Mouse (Mus musculus): ENCODE measurements at regions not wholly inside any gene's neighbourhood (a gene's known extent, or its start where the extent isn't known, plus 50 kb on each side); places are given as distances from the start of the nearest gene placed in this dataset.

- Histone ChIP-seq H3K4me3 (ENCODE audit: low read depth, low read length) (no peak overlapping the region), H3K27me3 (replicated peaks; ENCODE audit: control insufficient read depth, insufficient read depth, low read length) (no peaks in the 10 kb centered on the region), H3K9me3 (ENCODE audit: control insufficient read depth) (no peaks in the 10 kb centered on the region), H3K27ac (ENCODE audit: low read depth, low read length) (no peak overlapping the region), H3K4me1 (replicated peaks; ENCODE audit: control insufficient read depth, insufficient read depth, low read length) (no peaks in the 10 kb centered on the region), H3K9ac (ENCODE audit: low read depth, low read length) (no peak overlapping the region), H3K36me3 (ENCODE audit: control insufficient read depth, insufficient read depth) (no peaks in the 10 kb centered on the region), H3K4me2 (replicated peaks; ENCODE audit: low read depth) (no peak overlapping the region)
- 90% methylated on average over 7 of the region's 7 CpGs for whole genome bisulfite sequencing
- no peak for ATAC-seq
- TF ChIP-seq CTCF (IDR thresholded peaks at IDR 0.05; ENCODE audit: low read depth): no peak
Measured at GRCm38 (mm10) chr15:88430941-88431340, 169.2 kb upstream of the Zdhhc25 start.

GRCm38 (mm10) chr15:88448272-88448671 lies 151.8 kb upstream of the Zdhhc25 start:
- Histone ChIP-seq H3K9me3 (ENCODE audit: control insufficient read depth) (no peaks in the 10 kb centered on the region), H3K4me3 (ENCODE audit: low read depth, low read length) (no peak overlapping the region), H3K27ac (ENCODE audit: low read depth, low read length) (no peak overlapping the region), H3K4me2 (replicated peaks; ENCODE audit: low read depth) (no peak overlapping the region), H3K9ac (ENCODE audit: low read depth, low read length) (no peak overlapping the region), H3K4me1 (replicated peaks; ENCODE audit: control insufficient read depth, insufficient read depth, low read length) (no peaks in the 10 kb centered on the region), H3K27me3 (replicated peaks; ENCODE audit: control insufficient read depth, insufficient read depth, low read length) (no peaks in the 10 kb centered on the region), H3K36me3 (ENCODE audit: control insufficient read depth, insufficient read depth) (no peaks in the 10 kb centered on the region)
- 69% methylated on average over 4 of the region's 4 CpGs for WGBS
- no peak for TF ChIP-seq CTCF (IDR thresholded peaks at IDR 0.05; ENCODE audit: low read depth)
- no peak for ATAC-seq

GRCm38 (mm10) chr15:88451241-88451640 lies 148.9 kb upstream of the Zdhhc25 start:
- TF ChIP-seq CTCF (IDR thresholded peaks at IDR 0.05; ENCODE audit: low read depth): no peak
- no peaks in the 10 kb centered on the region for H3K27me3 ChIP-seq (replicated peaks; ENCODE audit: control insufficient read depth, insufficient read depth, low read length)
- no peak overlapping the region for H3K9ac ChIP-seq (ENCODE audit: low read depth, low read length)
- no peaks in the 10 kb centered on the region for H3K9me3 ChIP-seq (ENCODE audit: control insufficient read depth)
- no peak overlapping the region for H3K27ac ChIP-seq (ENCODE audit: low read depth, low read length)
- H3K4me2 ChIP-seq (replicated peaks; ENCODE audit: low read depth): no peak overlapping the region
- no peaks in the 10 kb centered on the region for H3K36me3 ChIP-seq (ENCODE audit: control insufficient read depth, insufficient read depth)
- no peak for ATAC-seq
- H3K4me3 ChIP-seq (ENCODE audit: low read depth, low read length): no peak overlapping the region
- 93% methylated on average over 6 of the region's 6 CpGs for WGBS
- no peaks in the 10 kb centered on the region for H3K4me1 ChIP-seq (replicated peaks; ENCODE audit: control insufficient read depth, insufficient read depth, low read length)

- WGBS: 76% methylated on average over 12 of the region's 12 CpGs
- no peak for ATAC-seq
- no peaks in the 10 kb centered on the region for H3K27me3 ChIP-seq (replicated peaks; ENCODE audit: control insufficient read depth, insufficient read depth, low read length)
- no peak overlapping the region for H3K4me3 ChIP-seq (ENCODE audit: low read depth, low read length)
- no peak for TF ChIP-seq CTCF (IDR thresholded peaks at IDR 0.05; ENCODE audit: low read depth)
- no peak overlapping the region for H3K4me2 ChIP-seq (replicated peaks; ENCODE audit: low read depth)
- H3K4me1 ChIP-seq (replicated peaks; ENCODE audit: control insufficient read depth, insufficient read depth, low read length): no peaks in the 10 kb centered on the region
- H3K9ac ChIP-seq (ENCODE audit: low read depth, low read length): no peak overlapping the region
- H3K9me3 ChIP-seq (ENCODE audit: control insufficient read depth): no peaks in the 10 kb centered on the region
- H3K27ac ChIP-seq (ENCODE audit: low read depth, low read length): no peak overlapping the region
- H3K36me3 ChIP-seq (ENCODE audit: control insufficient read depth, insufficient read depth): no peaks in the 10 kb centered on the region
Measured at GRCm38 (mm10) chr15:88468107-88468506, 132.0 kb upstream of the Zdhhc25 start.

GRCm38 (mm10) chr15:88468810-88469209 lies 131.3 kb upstream of the Zdhhc25 start:
- Histone ChIP-seq H3K27ac (ENCODE audit: low read depth, low read length) (no peak overlapping the region), H3K4me1 (replicated peaks; ENCODE audit: control insufficient read depth, insufficient read depth, low read length) (no peaks in the 10 kb centered on the region), H3K4me3 (ENCODE audit: low read depth, low read length) (no peak overlapping the region), H3K9me3 (ENCODE audit: control insufficient read depth) (no peaks in the 10 kb centered on the region), H3K9ac (ENCODE audit: low read depth, low read length) (no peak overlapping the region), H3K4me2 (replicated peaks; ENCODE audit: low read depth) (no peak overlapping the region), H3K36me3 (ENCODE audit: control insufficient read depth, insufficient read depth) (no peaks in the 10 kb centered on the region), H3K27me3 (replicated peaks; ENCODE audit: control insufficient read depth, insufficient read depth, low read length) (no peaks in the 10 kb centered on the region)
- ATAC-seq: no peak
- WGBS: 38% methylated on average over 2 of the region's 2 CpGs
- peak; percentile 68 for TF ChIP-seq CTCF (IDR thresholded peaks at IDR 0.05; ENCODE audit: low read depth)

- ATAC-seq: no peak
Measured at GRCm38 (mm10) chr15:88469508-88470455, 130.3 kb upstream of the Zdhhc25 start.

More at GRCm38 (mm10) chr15:88469508-88470455, 130.3 kb upstream of the Zdhhc25 start:
- no peaks in the 10 kb centered on the region for H3K4me1 ChIP-seq (replicated peaks; ENCODE audit: control insufficient read depth, insufficient read depth, low read length)
- TF ChIP-seq CTCF (IDR thresholded peaks at IDR 0.05; ENCODE audit: low read depth): no peak
- WGBS: 73% methylated on average over 15 of the region's 15 CpGs
- H3K9me3 ChIP-seq (ENCODE audit: control insufficient read depth): no peaks in the 10 kb centered on the region
- H3K36me3 ChIP-seq (ENCODE audit: control insufficient read depth, insufficient read depth): no peaks in the 10 kb centered on the region
- no peak overlapping the region for H3K4me3 ChIP-seq (ENCODE audit: low read depth, low read length)
- H3K27ac ChIP-seq (ENCODE audit: low read depth, low read length): no peak overlapping the region
- no peak overlapping the region for H3K9ac ChIP-seq (ENCODE audit: low read depth, low read length)
- H3K27me3 ChIP-seq (replicated peaks; ENCODE audit: control insufficient read depth, insufficient read depth, low read length): no peaks in the 10 kb centered on the region
- H3K4me2 ChIP-seq (replicated peaks; ENCODE audit: low read depth): no peak overlapping the region

Data from intestine, postnatal 0 days (tissue).